Mouse (Mus musculus) frontal cortex, adult 2 months (tissue): Measurements from ENCODE around the gene Panx1. TPM values are rescaled to one million over a fixed set of nuclear protein-coding genes. Genes with fewer than 3 reads are reported as not detected.

ENCODE experiments used
- DNase-seq, 2 experiments: peaks; one replicate each; pipeline ENCODE4 v3.0.0; 2022; ENCODE audit warnings: low spot score in 1 of 2; ENCODE audit errors: extremely low spot score in 1 of 2
- polyA plus RNA-seq: library from polyadenylated mRNA; depleted of rRNA; stranded (reverse); fragments of >200 nt; gene quantifications from 2 replicates; pipeline ENCODE4 v1.2.3, GENCODE M21; 2012

Panx1 gene
- polyA plus RNA-seq, 1 experiment = 38.8 TPM

DNA sequence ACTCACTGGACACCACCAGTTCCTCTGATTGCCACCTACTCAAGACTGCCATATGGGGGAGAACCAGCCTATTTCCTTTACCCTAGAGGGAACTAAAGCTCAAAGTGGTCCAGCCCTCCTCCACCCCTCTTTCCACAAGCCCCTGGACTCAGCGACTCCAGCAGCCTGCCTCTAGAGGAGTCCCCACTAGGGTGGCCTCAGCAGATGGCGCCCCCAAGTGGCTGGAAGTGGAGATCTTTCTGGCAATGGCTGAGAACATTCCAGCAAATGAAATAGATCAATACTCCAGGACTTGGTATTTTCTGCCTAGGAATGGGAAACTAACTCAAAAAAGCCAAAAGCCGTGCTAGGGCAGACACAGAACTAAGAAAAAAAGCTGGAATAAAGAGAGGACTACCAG lies 17.6 kb downstream of the Panx1 start:
- DNase-seq = no peak

DNA sequence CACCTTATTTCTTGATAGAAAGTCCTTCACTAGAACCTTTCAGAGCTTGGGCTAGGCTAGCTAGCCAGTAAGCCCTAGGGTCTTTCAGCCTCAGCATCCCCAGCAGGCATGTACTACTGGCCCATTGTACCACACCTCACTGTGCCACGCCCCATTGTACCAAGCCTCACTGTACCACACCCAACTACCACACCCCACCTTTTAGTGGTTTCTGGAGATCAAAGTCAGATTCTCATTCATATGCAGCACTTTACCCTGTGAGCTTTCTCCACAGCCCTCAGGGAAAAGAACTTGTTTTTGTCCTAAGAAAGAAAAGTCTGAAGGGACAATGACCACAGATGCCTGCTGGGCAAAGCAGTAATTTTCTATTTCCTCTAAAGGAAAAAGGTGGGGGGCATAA lies 22.2 kb downstream of the Panx1 start:
- no peak for DNase-seq

DNA sequence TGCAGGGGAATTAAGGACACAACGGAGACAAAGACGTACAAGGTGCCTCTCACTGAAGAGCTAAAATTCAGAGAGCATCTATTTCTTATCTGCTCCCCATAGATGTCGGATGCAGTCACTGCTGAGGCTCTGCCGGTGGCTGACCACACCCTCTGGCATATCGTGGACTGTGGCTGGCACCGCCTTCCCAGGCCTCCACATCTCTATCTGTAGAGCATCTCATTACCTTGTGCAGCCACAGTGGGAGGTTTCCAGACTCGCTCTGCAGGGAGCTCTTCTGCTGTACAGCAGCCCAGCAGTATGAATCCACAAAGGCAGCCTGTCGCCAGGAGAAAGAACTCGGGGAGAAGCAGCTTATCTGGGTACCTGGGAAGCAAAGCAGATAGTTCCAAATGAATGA lies 24.1 kb downstream of the Panx1 start:
- no peak for DNase-seq

DNA sequence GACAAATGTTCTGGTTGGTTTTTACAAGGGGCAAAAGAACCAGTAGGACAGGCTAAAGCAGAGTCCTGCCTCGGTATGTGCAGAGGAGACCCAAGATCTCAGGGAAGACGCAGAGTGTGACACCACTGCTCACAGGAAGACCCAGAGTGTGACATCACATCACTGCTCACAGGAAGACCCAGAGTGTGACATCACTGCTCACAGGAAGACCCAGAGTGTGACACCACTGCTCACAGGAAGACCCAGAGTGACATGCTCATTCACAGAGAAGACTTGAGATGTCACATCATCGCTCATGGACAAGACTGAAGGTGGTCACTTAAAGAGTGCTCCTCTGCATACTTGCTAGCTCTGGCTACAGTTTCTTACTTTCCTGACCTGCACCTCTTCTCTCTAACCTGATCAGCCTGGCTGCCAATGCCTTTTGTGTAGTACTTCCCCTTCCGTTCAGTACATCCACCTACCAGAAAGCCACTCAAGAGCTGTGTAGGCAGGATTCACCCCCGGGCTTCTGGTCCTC lies 24.7 kb downstream of the Panx1 start:
- no peak for DNase-seq

DNA sequence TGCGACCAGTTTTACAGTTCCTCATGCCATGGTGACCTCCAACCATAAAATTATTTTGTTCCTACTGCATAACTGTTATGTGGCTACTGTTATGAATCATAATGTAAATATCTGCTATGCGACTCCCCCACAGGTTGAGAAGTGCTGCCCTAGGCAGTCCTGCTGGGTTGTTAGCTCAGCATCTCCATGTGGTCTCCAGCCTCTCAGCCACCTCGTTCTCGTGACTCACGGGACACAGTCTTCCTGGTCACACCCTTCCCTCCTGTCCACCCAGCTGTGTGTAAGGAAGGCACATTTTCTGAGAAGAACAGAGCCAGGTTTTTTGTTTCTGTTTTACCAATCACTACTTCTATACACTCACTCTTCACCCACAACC lies 26.5 kb downstream of the Panx1 start:
- DNase-seq = no peak

DNA sequence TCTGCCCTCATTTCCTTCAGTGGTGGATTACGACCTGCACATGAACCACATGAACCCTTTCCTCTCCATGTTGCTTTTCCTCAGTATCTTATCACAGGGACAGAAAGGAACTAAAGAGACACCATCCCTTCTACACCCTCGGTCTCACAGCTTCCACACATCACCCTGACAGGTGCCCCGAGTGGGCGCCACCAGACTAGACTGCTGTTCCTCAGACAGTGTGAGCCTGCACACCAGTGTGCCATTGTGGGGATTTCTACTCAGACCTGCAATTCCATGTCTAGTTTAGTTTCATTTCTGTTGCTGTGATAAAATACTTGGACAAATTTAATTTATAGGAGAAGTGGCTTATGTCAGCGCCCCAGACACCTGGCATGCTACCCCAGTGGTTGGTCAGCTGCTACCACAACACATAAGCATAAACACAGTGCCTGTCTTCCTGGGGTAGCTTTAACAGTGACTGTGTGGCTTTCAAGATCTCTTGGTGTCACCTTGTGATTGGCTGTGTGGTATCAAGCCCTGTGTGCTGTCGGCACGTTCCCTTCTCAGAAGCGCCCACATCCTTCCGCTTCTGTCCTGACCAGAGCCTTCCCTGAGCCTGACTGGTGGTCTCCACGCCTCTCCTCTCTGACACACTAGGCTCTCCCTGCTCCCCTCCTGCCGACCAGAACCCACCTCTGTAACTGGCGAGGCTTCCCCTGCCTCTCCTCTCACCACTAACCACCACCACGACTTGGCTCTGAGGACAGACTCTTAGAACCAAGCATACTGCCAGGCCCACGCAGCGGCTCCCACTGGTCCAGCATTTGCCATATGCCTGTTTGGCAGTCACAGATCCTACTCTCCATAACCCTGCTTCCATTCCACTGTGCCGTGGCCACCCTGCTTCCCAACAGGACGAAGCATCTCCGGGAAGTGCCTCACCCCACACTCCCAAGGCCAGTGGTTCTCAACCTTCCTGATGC lies 27.2 kb downstream of the Panx1 start:
- peak in 1 of 2 experiments; percentile 53 for DNase-seq

DNA sequence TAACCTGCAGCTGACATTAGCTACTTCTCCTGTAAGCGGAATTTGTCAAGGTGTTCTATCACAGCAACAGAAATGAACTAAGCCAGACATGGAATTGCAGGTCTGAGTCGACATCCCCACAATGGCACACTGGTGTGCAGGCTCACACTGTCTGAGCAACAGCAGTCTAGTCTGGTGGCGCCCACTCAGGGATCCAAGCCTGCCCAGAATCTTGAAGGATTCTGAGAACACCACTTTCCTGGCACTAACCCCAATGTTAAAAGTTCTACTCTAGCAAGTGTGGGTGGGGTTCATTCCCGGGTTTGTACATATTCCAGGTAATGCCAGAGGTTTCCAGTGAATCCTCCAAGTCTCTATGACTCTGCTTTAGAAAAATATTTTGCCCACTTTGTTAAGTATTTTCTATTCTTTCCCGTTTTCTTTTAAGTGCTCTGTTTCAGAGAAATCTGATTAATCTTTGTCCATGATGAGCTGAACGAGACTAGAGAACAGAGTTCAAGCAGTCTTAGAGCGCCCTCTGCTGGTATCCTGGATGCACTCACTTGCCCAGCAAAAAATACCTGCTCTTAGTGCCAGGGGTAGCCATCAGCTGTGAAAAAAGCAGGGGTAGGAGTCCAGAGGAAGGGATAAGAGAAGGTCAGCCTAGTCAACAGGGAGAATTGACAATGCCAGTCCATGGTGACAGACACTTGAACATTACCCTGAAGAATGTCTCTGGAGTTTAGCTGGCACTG lies 29.9 kb downstream of the Panx1 start:
- peak; percentile 67 to 94 for DNase-seq

DNA sequence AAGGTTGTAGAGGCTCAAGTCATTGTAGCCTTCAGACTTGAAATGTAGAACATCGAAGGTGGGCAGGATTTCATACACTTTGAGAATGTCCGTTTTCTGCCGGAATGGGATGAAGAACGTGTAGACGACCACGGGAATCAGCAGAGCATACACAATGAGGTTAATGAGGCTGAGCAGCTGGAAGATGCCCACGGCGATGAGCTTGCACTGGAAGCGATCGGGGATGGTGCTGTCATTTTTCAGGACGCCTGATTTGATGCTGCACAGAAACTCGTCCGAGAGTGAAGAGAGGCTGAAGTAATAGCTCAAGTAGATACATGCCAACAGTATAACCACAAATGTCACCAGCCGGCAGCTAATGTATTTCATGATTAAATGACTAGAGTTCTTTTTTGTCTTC lies 37.7 kb downstream of the Panx1 start:
- DNase-seq = no peak

DNA sequence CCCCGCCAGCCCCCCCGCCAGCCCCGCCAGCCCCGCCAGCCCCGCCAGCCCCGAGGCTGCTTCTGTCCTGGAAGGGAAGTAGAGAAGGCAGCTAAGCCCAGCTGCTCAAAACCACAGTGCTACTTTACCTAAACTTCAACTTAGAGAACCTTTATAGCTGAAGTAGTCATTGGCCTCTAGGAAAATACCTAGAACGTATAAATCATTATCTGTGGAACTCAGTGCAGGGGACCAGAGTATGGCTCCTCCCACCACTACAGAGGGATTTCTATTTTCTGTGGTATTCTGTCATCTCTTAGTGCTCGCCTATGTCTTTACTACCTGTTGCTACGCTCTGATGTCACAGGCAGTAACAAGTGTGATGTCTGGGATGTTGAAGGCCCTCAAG lies 41.0 kb downstream of the Panx1 start:
- DNase-seq = no peak

DNA sequence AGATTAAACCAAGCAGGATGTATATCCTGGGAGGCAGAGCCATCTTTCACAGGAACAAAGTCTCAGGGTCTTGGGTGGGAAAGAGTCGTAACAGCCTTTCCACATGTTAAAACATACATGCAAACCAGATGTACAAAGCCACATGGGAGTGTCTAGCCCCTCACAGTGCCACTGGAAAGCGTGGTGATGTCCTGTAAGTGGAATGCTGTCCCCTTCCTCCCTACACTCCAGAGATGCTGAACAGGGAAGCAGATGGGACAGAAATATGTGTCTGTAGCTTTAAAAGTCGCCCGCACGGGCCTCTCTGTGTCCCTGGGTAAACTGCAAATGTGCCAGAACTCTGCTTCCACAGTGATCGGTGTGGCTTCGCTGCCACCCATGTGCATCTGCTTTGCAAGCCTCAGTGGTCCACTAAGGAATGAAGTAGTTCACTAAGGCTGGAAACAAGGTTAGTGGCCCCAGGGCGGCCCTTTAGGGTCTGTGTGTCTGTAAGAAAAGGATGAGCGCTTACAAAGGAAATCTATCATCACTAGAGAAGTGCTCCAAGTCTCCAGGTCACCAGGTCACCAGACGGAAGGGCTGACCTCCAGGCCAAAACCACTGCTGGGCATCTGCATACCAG lies 41.5 kb downstream of the Panx1 start:
- no peak for DNase-seq

DNA sequence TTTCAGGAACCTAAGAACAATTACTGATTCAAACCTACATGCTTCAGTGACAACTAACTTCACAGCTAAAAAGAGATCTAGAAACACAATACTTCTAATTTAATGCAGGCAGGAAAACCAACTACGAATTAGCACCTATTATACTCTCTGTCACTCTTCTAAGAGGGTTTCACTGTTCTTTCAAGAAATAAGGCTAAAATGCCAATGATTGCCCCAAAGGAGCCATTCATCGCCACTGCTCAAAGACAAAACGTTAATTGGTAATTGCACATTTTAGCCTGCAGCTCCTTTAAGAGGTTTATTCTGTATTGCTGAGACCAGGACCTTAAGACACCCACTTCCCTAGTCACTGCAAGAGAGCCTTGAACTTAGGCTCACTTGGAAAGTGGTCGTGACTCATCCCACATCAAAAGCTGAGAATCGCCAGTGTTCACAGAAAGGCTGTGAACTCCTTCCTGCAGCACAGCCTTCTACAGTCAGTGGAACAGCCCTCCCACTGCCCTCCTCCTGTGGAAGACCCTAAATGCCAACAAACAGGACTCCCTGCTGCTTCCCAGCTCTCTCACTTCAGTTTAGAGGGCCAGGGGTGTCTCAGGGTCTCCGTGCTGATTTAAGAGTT lies 42.2 kb downstream of the Panx1 start:
- no peak for DNase-seq

DNA sequence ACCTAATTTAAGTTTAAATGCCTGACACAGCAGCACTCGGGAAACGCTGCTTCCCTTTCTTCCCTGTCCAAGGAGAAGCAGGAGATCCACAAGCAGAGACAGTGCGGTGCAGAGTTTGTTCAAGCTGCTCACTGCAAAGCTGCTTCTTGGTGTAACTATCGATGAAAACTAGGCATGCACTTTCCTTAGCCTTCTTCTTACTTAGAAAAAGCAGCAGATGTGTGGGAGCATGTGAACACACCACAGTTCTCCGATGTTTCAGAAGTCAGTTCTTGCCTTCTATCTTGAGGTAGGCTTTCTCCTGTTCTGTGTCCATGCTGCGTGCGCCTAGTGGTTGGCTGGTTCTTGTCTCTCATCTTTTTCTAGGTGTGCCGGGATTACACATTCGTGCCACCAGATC lies 46.5 kb downstream of the Panx1 start:
- DNase-seq = no peak

DNA sequence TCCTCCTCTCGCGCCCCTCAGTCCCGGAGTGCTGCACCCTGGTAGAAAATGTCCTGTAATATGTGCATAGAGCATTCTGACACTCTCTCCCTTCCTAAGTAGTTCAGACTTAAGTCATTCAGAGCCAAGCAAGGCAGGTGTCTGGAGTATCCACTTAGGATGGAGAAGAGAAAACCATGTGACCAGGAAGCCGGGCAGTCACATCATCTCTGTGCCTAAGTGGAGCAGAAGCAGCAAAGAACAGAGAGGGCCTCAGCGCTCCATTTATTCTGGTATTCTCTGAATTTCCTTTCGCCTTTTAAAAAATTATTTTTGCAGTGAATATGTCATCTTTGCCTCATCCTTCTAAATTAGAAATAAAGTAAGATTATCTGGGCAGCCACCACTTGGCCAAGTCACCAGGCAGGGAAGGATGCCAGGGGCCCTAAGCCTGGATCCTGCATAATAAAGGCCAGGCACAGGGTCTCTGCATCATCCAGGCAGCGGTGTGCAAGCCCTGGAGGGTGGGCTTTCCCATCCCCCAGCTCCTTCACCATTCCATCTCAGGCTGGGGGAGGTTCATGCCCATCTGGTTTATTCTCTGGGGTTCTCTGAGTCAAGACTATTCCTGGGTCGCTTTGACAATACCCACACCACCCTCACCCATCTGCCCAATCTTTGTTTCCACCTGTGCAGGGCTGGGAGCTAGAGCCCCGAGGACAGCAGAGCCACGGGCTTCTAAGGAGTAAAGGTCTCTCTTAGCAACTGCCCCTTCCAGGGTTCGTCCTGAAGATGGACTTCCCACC lies 47.8 kb downstream of the Panx1 start:
- peak in 1 of 2 experiments; percentile 63 for DNase-seq

DNA sequence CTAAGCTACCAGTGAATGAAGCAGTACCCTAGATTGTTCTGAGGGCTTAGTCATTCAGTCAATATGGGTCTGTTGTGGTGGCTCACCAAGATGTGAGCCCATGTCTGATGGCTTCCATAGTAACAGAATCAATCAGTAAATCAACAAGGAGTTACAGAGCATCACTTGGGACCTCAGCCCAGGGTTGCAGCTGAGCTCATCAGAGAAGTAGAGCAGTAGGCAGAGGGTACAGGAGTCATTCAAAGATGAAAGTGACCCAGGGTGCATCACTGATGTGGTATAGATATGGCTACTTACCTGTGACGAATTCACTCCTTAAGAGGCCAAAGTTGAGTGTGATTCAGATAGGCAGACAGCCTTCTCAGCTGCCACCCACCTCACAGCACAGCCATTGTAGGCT lies 49.8 kb downstream of the Panx1 start:
- no peak for DNase-seq

DNA sequence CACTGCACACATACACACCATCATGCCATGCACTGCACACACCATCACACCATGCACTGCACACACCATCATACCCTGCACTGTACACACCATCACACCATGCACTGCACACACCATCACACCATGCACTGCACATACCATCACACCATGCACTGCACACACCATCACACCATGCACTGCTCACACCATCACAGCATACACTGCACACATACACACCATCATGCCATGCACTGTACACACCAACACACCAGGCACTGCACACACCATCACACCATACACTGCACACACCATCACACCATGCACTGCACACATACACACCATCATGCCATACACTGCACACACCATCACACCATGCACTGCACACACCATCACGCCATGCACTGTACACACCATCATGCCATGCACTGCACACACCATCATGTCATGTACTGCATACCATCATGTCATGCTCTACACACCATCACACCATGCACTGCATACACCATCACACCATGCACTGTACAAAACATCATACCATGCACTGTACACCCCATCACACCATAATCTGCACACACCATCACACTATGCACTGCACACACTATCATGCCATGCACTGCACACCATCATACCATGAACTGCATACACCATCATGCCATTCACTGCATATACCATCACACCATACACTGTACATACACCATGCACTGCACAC lies 56.5 kb downstream of the Panx1 start:
- DNase-seq = no peak

DNA sequence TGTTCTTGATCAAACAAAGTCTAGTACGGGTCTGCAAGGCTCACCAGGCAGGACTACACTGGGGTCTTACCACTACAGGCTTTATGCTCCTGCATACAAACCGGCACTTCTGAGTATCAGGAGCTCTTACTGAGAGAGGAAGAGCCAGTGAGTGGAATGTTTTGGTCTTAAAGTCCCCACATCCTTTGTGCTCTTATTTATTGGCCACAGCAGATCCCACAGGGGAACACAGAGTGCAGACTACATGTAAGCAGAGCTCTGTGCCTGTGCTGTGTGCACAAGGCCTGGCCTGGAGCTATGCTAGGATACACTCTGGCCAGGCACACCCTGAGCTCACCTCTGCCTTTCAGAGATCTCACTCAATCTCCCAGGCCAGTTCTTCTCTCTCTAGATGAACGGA lies 62.1 kb downstream of the Panx1 start:
- DNase-seq = no peak

DNA sequence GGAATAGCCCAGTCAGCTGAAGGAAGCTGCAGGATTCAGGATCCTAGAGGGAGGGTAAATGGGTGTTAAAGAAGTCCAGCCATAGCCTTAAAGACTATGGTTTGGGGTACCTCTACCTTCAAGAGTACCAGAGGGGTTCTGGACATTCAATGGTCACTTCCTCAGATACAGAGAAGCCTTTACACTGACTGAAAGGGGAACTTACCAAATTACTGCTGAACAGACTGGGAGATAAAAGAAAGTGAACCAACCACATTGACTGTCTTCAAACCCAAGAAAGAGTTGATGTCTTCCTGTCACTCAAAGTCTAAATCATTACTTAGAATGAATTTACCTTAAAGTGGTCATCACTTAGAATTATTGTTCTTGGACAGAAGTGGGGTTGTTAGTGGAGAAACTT lies 62.6 kb downstream of the Panx1 start:
- DNase-seq = no peak

DNA sequence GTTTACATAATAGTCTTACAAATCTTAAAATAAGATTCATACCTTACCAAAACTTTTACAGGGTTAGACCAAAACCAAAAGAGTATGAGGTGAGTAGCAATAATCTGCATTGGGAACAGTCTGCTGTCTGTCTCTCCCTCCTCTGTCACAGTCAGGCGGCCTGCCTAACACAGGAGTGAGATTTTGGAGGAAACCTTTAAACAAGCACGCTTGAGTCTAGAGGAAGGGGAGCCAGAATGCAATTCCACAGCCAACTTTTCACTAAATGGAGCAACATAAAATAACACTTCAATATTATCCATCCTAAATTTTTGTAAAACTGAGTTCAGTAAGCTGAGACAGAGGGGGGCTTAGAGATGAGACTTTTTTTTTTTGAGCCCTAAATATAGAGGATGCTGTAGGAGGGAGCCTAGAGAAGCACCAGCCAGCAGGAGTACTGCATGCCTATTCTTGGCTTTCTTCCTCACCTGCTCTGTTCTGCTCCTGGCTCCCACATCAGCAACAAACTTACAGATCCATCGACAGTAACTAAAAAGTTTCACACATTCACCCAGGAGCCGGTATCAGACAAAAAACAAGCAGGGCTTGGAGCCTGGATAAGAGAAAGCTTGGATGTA lies 63.6 kb downstream of the Panx1 start:
- DNase-seq = peak; percentile 55 to 60
